Mouse (Mus musculus) lung, postnatal 0 days (tissue): ENCODE measurements around the gene Notch4. TPM values are rescaled to one million over a fixed set of nuclear protein-coding genes. Genes with fewer than 3 reads are reported as not detected.

Experiments used
- ATAC-seq: fragments of 200-750 bp; cut with Nextera tagmentation; 2 replicates; pipeline ENCODE4 v1.8.0; 2017; ENCODE audit warnings: moderate library complexity
- DNase-seq: peaks from one replicate; pipeline ENCODE4 v3.0.0-alpha.2; 2016; ENCODE audit warnings: low spot score
- H3K27ac ChIP-seq: fragments of 300-500 bp; sonication (generic); 2 replicates; pipeline ENCODE4 v1.5.1; 2014; ENCODE audit warnings: antibody characterized with exemption, mild to moderate bottlenecking, low read length, mixed read lengths
- H3K27me3 ChIP-seq: fragments of 300-500 bp; sonication (generic); replicated peaks from 2 replicates; pipeline ENCODE4 v1.6.1; 2014; ENCODE audit warnings: low read length, mixed read lengths; ENCODE audit not compliant: insufficient read depth
- H3K36me3 ChIP-seq: fragments of 300-500 bp; sonication (generic); 2 replicates; pipeline ENCODE4 v1.6.1; 2014; ENCODE audit warnings: low read length, mixed read lengths; ENCODE audit not compliant: insufficient read depth
- H3K4me1 ChIP-seq: fragments of 300-500 bp; sonication (generic); 2 replicates; pipeline ENCODE4 v1.6.1; 2014; ENCODE audit warnings: antibody characterized with exemption, low read depth, low read length, mixed read lengths; ENCODE audit not compliant: insufficient read depth
- H3K4me2 ChIP-seq: fragments of 300-500 bp; sonication (generic); replicated peaks from 2 replicates; pipeline ENCODE4 v1.6.1; 2014; ENCODE audit warnings: low read depth, mild to moderate bottlenecking, low read length, moderate library complexity, mixed read lengths
- H3K4me3 ChIP-seq: fragments of 300-500 bp; sonication (generic); 2 replicates; pipeline ENCODE4 v1.5.1; 2014; ENCODE audit warnings: low read depth, low read length
- H3K9ac ChIP-seq: fragments of 300-500 bp; sonication (generic); replicated peaks from 2 replicates; pipeline ENCODE4 v1.6.1; 2014; ENCODE audit warnings: low read depth, mild to moderate bottlenecking
- H3K9me3 ChIP-seq: fragments of 300-500 bp; sonication (generic); 2 replicates; pipeline ENCODE4 v1.6.1; 2016; ENCODE audit warnings: low read length, mixed read lengths
- CTCF ChIP-seq: IDR thresholded peaks from 2 replicates; pipeline ENCODE4 v1.5.1; 2016; ENCODE audit warnings: antibody characterized with exemption, mild to moderate bottlenecking
- EP300 ChIP-seq: IDR thresholded peaks from 2 replicates; pipeline ENCODE4 v1.6.1; 2016; ENCODE audit warnings: antibody characterized with exemption, mild to moderate bottlenecking, control low read depth
- WGBS: fragments of 180-500 bp; shearing (Covaris S2); extraction: QIAGEN DNeasy Blood & Tissue Kit; methylation state at CpG from one replicate; pipeline ENCODE4 v1.1.7; 2014; 5-methylcytosine and 5-hydroxymethylcytosine counted together
- polyA plus RNA-seq: library from polyadenylated mRNA; unstranded; fragments of >200 nt; fragmentation: Nextera tagmentation; extraction: Ambion mirVana; gene quantifications from 2 replicates; pipeline ENCODE4 v1.2.1, GENCODE M21; 2015

Notch4 gene
- polyA plus RNA-seq, 1 experiment from 2014 or later, result 24.8 TPM

GRCm38 (mm10) chr17:34615871-34616270 is 51.8 kb downstream of the Notch4 start, which contains the start of gene Egfl8:
Gene Egfl8, minus strand, starts transcription at chr17:34615971.
- H3K4me1 ChIP-seq, result no peaks in the 10 kb centered on the region
- no peak within 1 kb of the TSS for H3K4me3 ChIP-seq
- WGBS, result 74% methylated on average over 6 of the region's 6 CpGs
- ATAC-seq, result no peak
- TF ChIP-seq EP300 (no peak), CTCF (no peak)
- no peak within 1 kb of the TSS for H3K9ac ChIP-seq
- H3K4me2 ChIP-seq, result no peak within 1 kb of the TSS
- H3K27ac ChIP-seq, result peak within 1 kb of the TSS; percentile 43; the same call in 1 of the 2 replicates
- DNase-seq, result no peak
- no peaks in the 10 kb centered on the region for H3K27me3 ChIP-seq
- H3K36me3 ChIP-seq, result peaks cover 26% of the 10 kb centered on the region
- no peaks in the 10 kb centered on the region for H3K9me3 ChIP-seq

GRCm38 (mm10) chr17:34618999-34619398 is 54.9 kb downstream of the Notch4 start:
- 11% methylated on average over 6 of the region's 6 CpGs for whole genome bisulfite sequencing
- Histone ChIP-seq H3K36me3 (peaks cover 7% of the 10 kb centered on the region; the same call in 1 of the 2 replicates), H3K9me3 (no peaks in the 10 kb centered on the region), H3K9ac (no peak overlapping the region), H3K4me1 (no peaks in the 10 kb centered on the region), H3K27ac (no peak overlapping the region), H3K4me2 (no peak overlapping the region), H3K4me3 (no peak overlapping the region), H3K27me3 (no peaks in the 10 kb centered on the region)
- DNase-seq, result peak; percentile 76
- ATAC-seq, result peak; percentile 53
- TF ChIP-seq EP300 (no peak), CTCF (peak; percentile 91)

GRCm38 (mm10) chr17:34621006-34621405 is 56.9 kb downstream of the Notch4 start:
- 67% methylated on average over 8 of the region's 8 CpGs for WGBS
- H3K36me3 ChIP-seq, result peaks cover 7% of the 10 kb centered on the region; the same call in 1 of the 2 replicates

GRCm38 (mm10) chr17:34623161-34623560 is 59.1 kb downstream of the Notch4 start:
- no peaks in the 10 kb centered on the region for H3K27me3 ChIP-seq
- ATAC-seq (no peak), DNase-seq (no peak)
- no peaks in the 10 kb centered on the region for H3K9me3 ChIP-seq
- H3K36me3 ChIP-seq, result no peaks in the 10 kb centered on the region; the same call in 1 of the 2 replicates
- no peak overlapping the region for H3K4me2 ChIP-seq
- TF ChIP-seq CTCF (peak; percentile 49), EP300 (no peak)
- no peak overlapping the region for H3K9ac ChIP-seq
- H3K4me3 ChIP-seq, result no peak overlapping the region
- H3K27ac ChIP-seq, result no peak overlapping the region
- peaks cover 11% of the 10 kb centered on the region; the same call in 1 of the 2 replicates for H3K4me1 ChIP-seq
- WGBS, result 80% methylated on average over 9 of the region's 9 CpGs

More at GRCm38 (mm10) chr17:34621006-34621405, 56.9 kb downstream of the Notch4 start:
- TF ChIP-seq EP300, result no peak
- no peak for TF ChIP-seq CTCF
- no peaks in the 10 kb centered on the region for H3K4me1 ChIP-seq
- DNase-seq, result no peak
- H3K27ac ChIP-seq, result no peak overlapping the region
- no peak overlapping the region for H3K4me3 ChIP-seq
- H3K27me3 ChIP-seq, result no peaks in the 10 kb centered on the region
- no peak overlapping the region for H3K9ac ChIP-seq
- no peak overlapping the region for H3K4me2 ChIP-seq
- ATAC-seq, result no peak
- H3K9me3 ChIP-seq, result no peaks in the 10 kb centered on the region

GRCm38 (mm10) chr17:34624981-34625380 is 60.9 kb downstream of the Notch4 start:
- H3K9ac ChIP-seq, result no peak overlapping the region
- TF ChIP-seq CTCF (no peak), EP300 (no peak)
- H3K36me3 ChIP-seq, result no peaks in the 10 kb centered on the region; the same call in 1 of the 2 replicates
- peaks cover 5% of the 10 kb centered on the region for H3K27me3 ChIP-seq
- no peaks in the 10 kb centered on the region for H3K9me3 ChIP-seq
- H3K4me3 ChIP-seq, result no peak overlapping the region
- H3K4me1 ChIP-seq, result peaks cover 21% of the 10 kb centered on the region; the same call in 1 of the 2 replicates
- no peak overlapping the region for H3K4me2 ChIP-seq
- WGBS, result 97% methylated on average over 3 of the region's 3 CpGs
- DNase-seq (no peak), ATAC-seq (no peak)
- no peak overlapping the region for H3K27ac ChIP-seq

- H3K27me3 ChIP-seq, result peaks cover 17% of the 10 kb centered on the region
- H3K4me3 ChIP-seq, result peak overlapping the region; percentile 60
- peaks cover 21% of the 10 kb centered on the region; the same call in 1 of the 2 replicates for H3K4me1 ChIP-seq
- TF ChIP-seq EP300 (no peak), CTCF (no peak)
- H3K9me3 ChIP-seq, result no peaks in the 10 kb centered on the region
- DNase-seq, result no peak
- H3K4me2 ChIP-seq, result peak overlapping the region; percentile 62
- 49% methylated on average over 16 of the region's 16 CpGs for WGBS
- H3K9ac ChIP-seq, result peak overlapping the region; percentile 62; the same call in 1 of the 2 replicates
- H3K27ac ChIP-seq, result peak overlapping the region; percentile 88; the same call in 1 of the 2 replicates
- H3K36me3 ChIP-seq, result no peaks in the 10 kb centered on the region; the same call in 1 of the 2 replicates
- no peak for ATAC-seq
These were observed 62.1 kb downstream of the Notch4 start for GRCm38 (mm10) chr17:34626062-34626772.
